Mouse (Mus musculus): Measurements from ENCODE around the gene Serpinb7. TPM values are rescaled to one million over a fixed set of nuclear protein-coding genes. Genes with fewer than 3 reads are reported as not detected.

Serpinb7 gene
- polyA plus RNA-seq, 1 experiment = 1.3 TPM

- no peak for DNase-seq
- TF ChIP-seq POLR2A (IDR thresholded peaks at IDR 0.05; ENCODE audit: borderline replicate concordance, extremely low read depth, low read depth, low read length) = no peak
- no peak for TF ChIP-seq CTCF (IDR thresholded peaks at IDR 0.05; ENCODE audit: insufficient read depth, low read length)
- WGBS = 91% methylated on average over 1 of the region's 1 CpGs
- Histone ChIP-seq H3K4me3 (replicated peaks; ENCODE audit: extremely low read depth, low read depth, low read length) (no peak overlapping the region), H3K4me1 (ENCODE audit: control insufficient read depth, insufficient read depth, low read length) (no peaks in the 10 kb centered on the region)
These were observed 17.1 kb upstream of the Serpinb7 start for GRCm38 (mm10) chr1:107382404-107382803.

GRCm38 (mm10) chr1:107384532-107384931, 14.9 kb upstream of the Serpinb7 start:
- Histone ChIP-seq H3K4me1 (ENCODE audit: control insufficient read depth, insufficient read depth, low read length) (no peaks in the 10 kb centered on the region), H3K4me3 (replicated peaks; ENCODE audit: extremely low read depth, low read depth, low read length) (no peak overlapping the region)
- TF ChIP-seq POLR2A (IDR thresholded peaks at IDR 0.05; ENCODE audit: borderline replicate concordance, extremely low read depth, low read depth, low read length) (no peak), CTCF (IDR thresholded peaks at IDR 0.05; ENCODE audit: insufficient read depth, low read length) (no peak)
- DNase-seq = no peak
- WGBS = 85% methylated on average over 9 of the region's 9 CpGs

GRCm38 (mm10) chr1:107389753-107390152, 9.7 kb upstream of the Serpinb7 start:
- TF ChIP-seq POLR2A (IDR thresholded peaks at IDR 0.05; ENCODE audit: borderline replicate concordance, extremely low read depth, low read depth, low read length) (no peak), CTCF (IDR thresholded peaks at IDR 0.05; ENCODE audit: insufficient read depth, low read length) (no peak)
- DNase-seq = no peak

GRCm38 (mm10) chr1:107397481-107397880, 2.0 kb upstream of the Serpinb7 start:
- TF ChIP-seq CTCF (IDR thresholded peaks at IDR 0.05; ENCODE audit: insufficient read depth, low read length) (no peak), POLR2A (IDR thresholded peaks at IDR 0.05; ENCODE audit: borderline replicate concordance, extremely low read depth, low read depth, low read length) (no peak)
- no peaks in the 10 kb centered on the region for H3K4me1 ChIP-seq (ENCODE audit: control insufficient read depth, insufficient read depth, low read length)
- no peak for DNase-seq
- WGBS = 53% methylated on average over 1 of the region's 1 CpGs
- no peak overlapping the region for H3K4me3 ChIP-seq (replicated peaks; ENCODE audit: extremely low read depth, low read depth, low read length)

More at GRCm38 (mm10) chr1:107389753-107390152, 9.7 kb upstream of the Serpinb7 start:
- 65% methylated on average over 2 of the region's 2 CpGs for WGBS
- Histone ChIP-seq H3K4me3 (replicated peaks; ENCODE audit: extremely low read depth, low read depth, low read length) (no peak overlapping the region), H3K4me1 (ENCODE audit: control insufficient read depth, insufficient read depth, low read length) (no peaks in the 10 kb centered on the region)

GRCm38 (mm10) chr1:107402082-107402481, 2.6 kb downstream of the Serpinb7 start:
- DNase-seq = no peak
- 71% methylated on average over 4 of the region's 4 CpGs for WGBS
- no peak overlapping the region for H3K4me3 ChIP-seq (replicated peaks; ENCODE audit: extremely low read depth, low read depth, low read length)
- H3K4me1 ChIP-seq (ENCODE audit: control insufficient read depth, insufficient read depth, low read length) = no peaks in the 10 kb centered on the region
- TF ChIP-seq CTCF (IDR thresholded peaks at IDR 0.05; ENCODE audit: insufficient read depth, low read length) (no peak), POLR2A (IDR thresholded peaks at IDR 0.05; ENCODE audit: borderline replicate concordance, extremely low read depth, low read depth, low read length) (no peak)

- no peak for TF ChIP-seq CTCF (IDR thresholded peaks at IDR 0.05; ENCODE audit: insufficient read depth, low read length)
- no peak for TF ChIP-seq POLR2A (IDR thresholded peaks at IDR 0.05; ENCODE audit: borderline replicate concordance, extremely low read depth, low read depth, low read length)
- no peak for DNase-seq
- 20% methylated on average over 1 of the region's 1 CpGs for WGBS
- no peaks in the 10 kb centered on the region for H3K4me1 ChIP-seq (ENCODE audit: control insufficient read depth, insufficient read depth, low read length)
- no peak overlapping the region for H3K4me3 ChIP-seq (replicated peaks; ENCODE audit: extremely low read depth, low read depth, low read length)
These were observed 15.2 kb downstream of the Serpinb7 start for GRCm38 (mm10) chr1:107414650-107415049.

- H3K4me3 ChIP-seq (replicated peaks; ENCODE audit: extremely low read depth, low read depth, low read length) = no peak overlapping the region
- TF ChIP-seq CTCF (IDR thresholded peaks at IDR 0.05; ENCODE audit: insufficient read depth, low read length) (no peak), POLR2A (IDR thresholded peaks at IDR 0.05; ENCODE audit: borderline replicate concordance, extremely low read depth, low read depth, low read length) (no peak)
- WGBS = 65% methylated on average over 4 of the region's 4 CpGs
These were observed 23.0 kb downstream of the Serpinb7 start for GRCm38 (mm10) chr1:107422487-107422886.

GRCm38 (mm10) chr1:107431253-107431652, 31.8 kb downstream of the Serpinb7 start:
- Histone ChIP-seq H3K4me1 (ENCODE audit: control insufficient read depth, insufficient read depth, low read length) (no peaks in the 10 kb centered on the region), H3K4me3 (replicated peaks; ENCODE audit: extremely low read depth, low read depth, low read length) (no peak overlapping the region)
- no peak for DNase-seq
- TF ChIP-seq CTCF (IDR thresholded peaks at IDR 0.05; ENCODE audit: insufficient read depth, low read length) (no peak), POLR2A (IDR thresholded peaks at IDR 0.05; ENCODE audit: borderline replicate concordance, extremely low read depth, low read depth, low read length) (no peak)

More at GRCm38 (mm10) chr1:107422487-107422886, 23.0 kb downstream of the Serpinb7 start:
- no peak for DNase-seq
- H3K4me1 ChIP-seq (ENCODE audit: control insufficient read depth, insufficient read depth, low read length) = no peaks in the 10 kb centered on the region

- DNase-seq = no peak
- H3K4me1 ChIP-seq (ENCODE audit: control insufficient read depth, insufficient read depth, low read length) = no peaks in the 10 kb centered on the region
- no peak overlapping the region for H3K4me3 ChIP-seq (replicated peaks; ENCODE audit: extremely low read depth, low read depth, low read length)
- 67% methylated on average over 2 of the region's 2 CpGs for WGBS
- no peak for TF ChIP-seq POLR2A (IDR thresholded peaks at IDR 0.05; ENCODE audit: borderline replicate concordance, extremely low read depth, low read depth, low read length)
- no peak for TF ChIP-seq CTCF (IDR thresholded peaks at IDR 0.05; ENCODE audit: insufficient read depth, low read length)
These were observed 36.1 kb downstream of the Serpinb7 start for GRCm38 (mm10) chr1:107435528-107435927.

GRCm38 (mm10) chr1:107439462-107439861, 40.0 kb downstream of the Serpinb7 start:
- no peaks in the 10 kb centered on the region for H3K4me1 ChIP-seq (ENCODE audit: control insufficient read depth, insufficient read depth, low read length)
- TF ChIP-seq CTCF (IDR thresholded peaks at IDR 0.05; ENCODE audit: insufficient read depth, low read length) (no peak), POLR2A (IDR thresholded peaks at IDR 0.05; ENCODE audit: borderline replicate concordance, extremely low read depth, low read depth, low read length) (no peak)
- WGBS = 71% methylated on average over 3 of the region's 3 CpGs
- H3K4me3 ChIP-seq (replicated peaks; ENCODE audit: extremely low read depth, low read depth, low read length) = no peak overlapping the region
- no peak for DNase-seq
